Mouse (Mus musculus) kidney, adult 2 months (tissue): ENCODE measurements around the gene Fbxl3. TPM values are rescaled to one million over a fixed set of nuclear protein-coding genes. Genes with fewer than 3 reads are reported as not detected.

Experiments used
- DNase-seq: peaks from one replicate; pipeline ENCODE4 v3.0.0; 2021
- H3K27ac ChIP-seq: fragments of 200-500 bp; 2 replicates; pipeline ENCODE4 v1.5.1; 2012; ENCODE audit warnings: low read depth, low read length, control low read depth, inconsistent platforms; ENCODE audit not compliant: insufficient read depth
- H3K27me3 ChIP-seq: fragments of 200-500 bp; replicated peaks from 2 replicates; pipeline ENCODE4 v1.6.1; 2012; ENCODE audit warnings: mild to moderate bottlenecking, moderate library complexity, low read length, inconsistent platforms; ENCODE audit not compliant: control insufficient read depth, insufficient read depth
- H3K36me3 ChIP-seq: fragments of 200-500 bp; 2 replicates; pipeline ENCODE4 v1.6.1; 2012; ENCODE audit warnings: mild to moderate bottlenecking, moderate library complexity, low read length, inconsistent platforms; ENCODE audit not compliant: control insufficient read depth, insufficient read depth
- H3K4me1 ChIP-seq: fragments of 200-500 bp; 2 replicates; pipeline ENCODE4 v1.6.1; 2011; ENCODE audit warnings: low read length; ENCODE audit not compliant: control insufficient read depth, insufficient read depth
- H3K4me3 ChIP-seq: fragments of 200-500 bp; 2 replicates; pipeline ENCODE4 v1.5.1; 2011; ENCODE audit warnings: mild to moderate bottlenecking, low read depth, low read length, control low read depth; ENCODE audit not compliant: insufficient read depth
- CTCF ChIP-seq: fragments of 200-500 bp; conservative IDR thresholded peaks from 2 replicates; pipeline ENCODE4 v1.5.1; 2011; ENCODE audit warnings: low read depth, mild to moderate bottlenecking, control low read depth, low read length, moderate library complexity, mixed read lengths; ENCODE audit not compliant: insufficient read depth, insufficient read length
- POLR2A ChIP-seq: fragments of 200-500 bp; IDR thresholded peaks from one replicate; pipeline ENCODE4 v1.6.1; 2011; ENCODE audit warnings: low read depth, low read length, control low read depth
- WGBS: fragments of 180-500 bp; shearing (Covaris S2); methylation state at CpG from one replicate; pipeline ENCODE4 v1.1.7; 2018; 5-methylcytosine and 5-hydroxymethylcytosine counted together
- polyA plus RNA-seq: library from polyadenylated mRNA; depleted of rRNA; stranded (reverse); fragments of >200 nt; gene quantifications from 2 replicates; pipeline ENCODE4 v1.2.3, GENCODE M21; 2012

Fbxl3 gene
- polyA plus RNA-seq, 1 experiment = 83.0 TPM

GRCm38 (mm10) chr14:103106301-103106700, 6.9 kb upstream of the Fbxl3 start:
- H3K4me3 ChIP-seq = no peak overlapping the region
- no peak for DNase-seq
- no peaks in the 10 kb centered on the region for H3K36me3 ChIP-seq
- H3K4me1 ChIP-seq = peaks cover 16% of the 10 kb centered on the region; the same call in 1 of the 2 replicates
- TF ChIP-seq POLR2A (no peak), CTCF (no peak)
- WGBS = 86% methylated on average over 2 of the region's 2 CpGs
- H3K27me3 ChIP-seq = no peaks in the 10 kb centered on the region
- H3K27ac ChIP-seq = no peak overlapping the region

GRCm38 (mm10) chr14:103102731-103103335, 3.5 kb upstream of the Fbxl3 start:
- WGBS = 57% methylated on average over 10 of the region's 10 CpGs
- Histone ChIP-seq H3K36me3 (no peaks in the 10 kb centered on the region), H3K27me3 (no peaks in the 10 kb centered on the region), H3K4me1 (peaks cover 18% of the 10 kb centered on the region; the same call in 1 of the 2 replicates), H3K4me3 (no peak overlapping the region), H3K27ac (peak overlapping the region; percentile 88)
- peak; percentile 77 for DNase-seq
- TF ChIP-seq POLR2A = no peak
- TF ChIP-seq CTCF = no peak

- DNase-seq = peak; percentile 93
These were observed 2.9 kb upstream of the Fbxl3 start for GRCm38 (mm10) chr14:103102246-103102645.

GRCm38 (mm10) chr14:103101171-103101570, 1.8 kb upstream of the Fbxl3 start:
- no peak for TF ChIP-seq POLR2A
- no peak for TF ChIP-seq CTCF
- Histone ChIP-seq H3K27ac (peak overlapping the region; percentile 46; the same call in 1 of the 2 replicates), H3K4me3 (no peak overlapping the region), H3K4me1 (peaks cover 22% of the 10 kb centered on the region; the same call in 1 of the 2 replicates), H3K36me3 (no peaks in the 10 kb centered on the region), H3K27me3 (no peaks in the 10 kb centered on the region)
- 45% methylated on average over 3 of the region's 3 CpGs for WGBS
- no peak for DNase-seq

More at GRCm38 (mm10) chr14:103102246-103102645, 2.9 kb upstream of the Fbxl3 start:
- Histone ChIP-seq H3K4me3 (no peak overlapping the region), H3K27ac (no peak overlapping the region; the same call in 1 of the 2 replicates), H3K4me1 (peaks cover 18% of the 10 kb centered on the region; the same call in 1 of the 2 replicates), H3K36me3 (no peaks in the 10 kb centered on the region), H3K27me3 (no peaks in the 10 kb centered on the region)
- WGBS = 39% methylated on average over 6 of the region's 6 CpGs
- no peak for TF ChIP-seq POLR2A
- TF ChIP-seq CTCF = no peak

- WGBS = 76% methylated on average over 13 of the region's 13 CpGs
These were observed 930 bp upstream of the Fbxl3 start for GRCm38 (mm10) chr14:103100296-103100695.

GRCm38 (mm10) chr14:103098587-103099235, 655 bp downstream of the Fbxl3 start:
- WGBS = 1% methylated on average over 82 of the region's 86 CpGs
- peak; percentile 93 for DNase-seq

More at GRCm38 (mm10) chr14:103100296-103100695, 930 bp upstream of the Fbxl3 start:
- no peak for DNase-seq
- no peaks in the 10 kb centered on the region for H3K27me3 ChIP-seq
- no peak overlapping the region for H3K4me3 ChIP-seq
- peaks cover 22% of the 10 kb centered on the region; the same call in 1 of the 2 replicates for H3K4me1 ChIP-seq
- TF ChIP-seq CTCF (no peak), POLR2A (no peak)
- no peak overlapping the region; the same call in 1 of the 2 replicates for H3K27ac ChIP-seq
- H3K36me3 ChIP-seq = no peaks in the 10 kb centered on the region

GRCm38 (mm10) chr14:103098213-103098586, 1.2 kb downstream of the Fbxl3 start:
- DNase-seq = no peak
- H3K27ac ChIP-seq = peak overlapping the region; percentile 86
- H3K27me3 ChIP-seq = no peaks in the 10 kb centered on the region
- 0% methylated on average over 2 of the region's 2 CpGs for WGBS
- H3K4me3 ChIP-seq = peak overlapping the region; percentile 89
- peaks cover 3% of the 10 kb centered on the region; the same call in 1 of the 2 replicates for H3K36me3 ChIP-seq
- peaks cover 27% of the 10 kb centered on the region; the same call in 1 of the 2 replicates for H3K4me1 ChIP-seq
- TF ChIP-seq CTCF = no peak
- no peak for TF ChIP-seq POLR2A

More at GRCm38 (mm10) chr14:103098587-103099235, 655 bp downstream of the Fbxl3 start:
- peaks cover 3% of the 10 kb centered on the region; the same call in 1 of the 2 replicates for H3K36me3 ChIP-seq
- TF ChIP-seq POLR2A (no peak), CTCF (no peak)
- H3K27ac ChIP-seq = peak overlapping the region; percentile 99
- peak overlapping the region; percentile 89 for H3K4me3 ChIP-seq
- no peaks in the 10 kb centered on the region for H3K27me3 ChIP-seq
- peaks cover 25% of the 10 kb centered on the region; the same call in 1 of the 2 replicates for H3K4me1 ChIP-seq
